9 mouse cellular contexts compared by ENCODE assay signal in the genomic region with DNA sequence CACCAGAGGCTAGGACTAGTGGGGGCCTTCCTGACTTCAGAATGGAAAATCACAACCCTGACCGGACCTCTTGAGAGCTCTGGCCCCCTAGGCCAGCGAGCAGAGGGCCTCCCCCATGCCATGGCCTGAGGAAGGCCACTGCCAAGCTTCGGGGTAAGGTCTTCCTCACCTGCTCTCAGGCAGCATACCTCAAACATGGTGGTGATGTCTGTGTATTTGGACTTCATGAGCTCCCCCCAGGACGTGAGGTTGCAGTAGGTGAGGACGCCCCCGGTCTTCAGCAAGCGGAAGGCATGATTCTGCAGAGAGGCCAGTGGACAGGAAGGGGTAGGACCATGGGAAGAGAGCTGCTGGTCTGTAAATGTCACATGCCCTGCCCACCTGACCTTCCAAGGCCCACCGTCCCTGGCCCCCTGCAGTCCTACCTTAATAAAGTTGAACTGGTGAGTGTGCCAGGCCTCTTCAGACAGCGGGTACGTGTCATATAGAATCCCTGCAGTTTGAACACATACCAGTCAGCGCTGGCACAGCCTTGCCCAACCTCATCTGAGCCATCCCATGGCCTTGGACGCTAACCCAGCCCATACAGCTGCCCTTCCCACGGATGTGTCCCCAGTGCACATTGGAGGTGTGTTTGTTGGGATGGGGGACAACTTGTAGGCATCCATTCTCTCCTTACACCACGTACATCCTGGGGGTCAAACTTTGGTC. TPM values are rescaled to one million over a fixed set of nuclear protein-coding genes. Genes with fewer than 3 reads are reported as not detected.
DNase-seq lines count a peak whose midpoint lies in the region; ATAC-seq and TF ChIP-seq lines count a peak whose summit lies in the region.
"Had no signal": no experiment of that assay in that cellular context is flagged by ENCODE, and none has a peak within 500 bp of the region (broad histone marks: within the 10 kb centered on the region; RNA-seq: fewer than 3 reads in every experiment).

No protein-coding gene starts in this region.

- peaks cover 46% of the 10 kb centered on the region for H3K4me1 ChIP-seq in midbrain, embryonic 13.5 days (replicated peaks)
- H3K4me1 ChIP-seq in midbrain, postnatal 0 days (ENCODE audit: insufficient read depth, low read length): peaks cover 7% of the 10 kb centered on the region; the same call in 1 of the 2 replicates
- H3K4me1 ChIP-seq in hindbrain, postnatal 0 days (ENCODE audit: insufficient read depth, low read length): peaks cover 23% of the 10 kb centered on the region
- peaks cover 15% of the 10 kb centered on the region for H3K4me1 ChIP-seq in neural tube, embryonic 14.5 days (ENCODE audit: control insufficient read depth, insufficient read depth, low read length)

- no peaks in the 10 kb centered on the region for H3K9me3 ChIP-seq in midbrain, embryonic 13.5 days
- no peaks in the 10 kb centered on the region for H3K9me3 ChIP-seq in midbrain, postnatal 0 days (ENCODE audit: low read length)
- H3K9me3 ChIP-seq in hindbrain, postnatal 0 days (ENCODE audit: low read length): no peaks in the 10 kb centered on the region
- no peaks in the 10 kb centered on the region for H3K9me3 ChIP-seq in neural tube, embryonic 14.5 days (ENCODE audit: control insufficient read depth, low read length)

- TF ChIP-seq CTCF in midbrain, postnatal 0 days (IDR thresholded peaks at IDR 0.05): no peak
- TF ChIP-seq CTCF in hindbrain, postnatal 0 days (IDR thresholded peaks at IDR 0.05; ENCODE audit: low read depth): no peak

- ATAC-seq in midbrain, embryonic 13.5 days: no peak
- ATAC-seq in midbrain, postnatal 0 days (ENCODE audit: low FRiP score): no peak
- ATAC-seq in hindbrain, postnatal 0 days: no peak
- ATAC-seq in neural tube, embryonic 14.5 days (ENCODE audit: low read depth): no peak

- H3K9ac ChIP-seq in midbrain, embryonic 13.5 days (replicated peaks): no peak overlapping the region
- H3K9ac ChIP-seq in midbrain, postnatal 0 days (replicated peaks; ENCODE audit: low read length, poor library complexity, severe bottlenecking): no peak overlapping the region
- 0 out of 2 replicates have a peak overlapping the region, but pooled peaks have one; percentile 57 for H3K9ac ChIP-seq in hindbrain, postnatal 0 days (replicated peaks; ENCODE audit: low read length)
- no peak overlapping the region for H3K9ac ChIP-seq in neural tube, embryonic 14.5 days (replicated peaks; ENCODE audit: low read depth, low read length)

- H3K27ac ChIP-seq in midbrain, embryonic 13.5 days: no peak overlapping the region
- no peak overlapping the region for H3K27ac ChIP-seq in midbrain, postnatal 0 days (ENCODE audit: low read depth, low read length)
- peak overlapping the region; percentile 90; the same call in 1 of the 2 replicates for H3K27ac ChIP-seq in hindbrain, postnatal 0 days
- no peak overlapping the region for H3K27ac ChIP-seq in neural tube, embryonic 14.5 days (ENCODE audit: low read depth, low read length)

- H3K27me3 ChIP-seq in midbrain, embryonic 13.5 days: no peaks in the 10 kb centered on the region
- H3K27me3 ChIP-seq in midbrain, postnatal 0 days (ENCODE audit: insufficient read depth, low read length): no peaks in the 10 kb centered on the region
- H3K27me3 ChIP-seq in hindbrain, postnatal 0 days (ENCODE audit: insufficient read depth, low read length): no peaks in the 10 kb centered on the region
- no peaks in the 10 kb centered on the region for H3K27me3 ChIP-seq in neural tube, embryonic 14.5 days (ENCODE audit: control insufficient read depth, insufficient read depth, low read length)

- WGBS in midbrain, embryonic 13.5 days: 89% methylated on average over 14 of the region's 14 CpGs
- 91% methylated on average over 14 of the region's 14 CpGs for WGBS in midbrain, postnatal 0 days
- 86% methylated on average over 14 of the region's 14 CpGs for WGBS in hindbrain, postnatal 0 days
- WGBS in neural tube, embryonic 14.5 days: 91% methylated on average over 14 of the region's 14 CpGs

- peaks cover 53% of the 10 kb centered on the region for H3K36me3 ChIP-seq in midbrain, embryonic 13.5 days
- peaks cover 33% of the 10 kb centered on the region for H3K36me3 ChIP-seq in midbrain, postnatal 0 days (ENCODE audit: insufficient read depth, low read length)
- peaks cover 42% of the 10 kb centered on the region for H3K36me3 ChIP-seq in hindbrain, postnatal 0 days (ENCODE audit: insufficient read depth, low read length)
- peaks cover 43% of the 10 kb centered on the region for H3K36me3 ChIP-seq in neural tube, embryonic 14.5 days (ENCODE audit: control insufficient read depth, insufficient read depth, low read length)

- peak; percentile 95 for DNase-seq in heart, adult 11 months
- DNase-seq in heart, adult 8-10 months (ENCODE audit: low spot score): no peak
- no peak for DNase-seq in midbrain, postnatal 0 days (ENCODE audit: low spot score)
- DNase-seq in hindbrain, postnatal 0 days (ENCODE audit: low spot score): no peak
- DNase-seq in layer of hippocampus, adult 8-10 months (ENCODE audit: low spot score in 2 of 2): no peak
- no peak for DNase-seq in retina, embryonic 14.5 days (ENCODE audit: low spot score)
- DNase-seq: thymus, adult 18-20 months had no signal

- 0 out of 2 replicates have a peak overlapping the region, but pooled peaks have one; percentile 68 for H3K4me2 ChIP-seq in midbrain, embryonic 13.5 days (replicated peaks)
- H3K4me2 ChIP-seq in midbrain, postnatal 0 days (ENCODE audit: low read depth, low read length, poor library complexity, severe bottlenecking): no peak overlapping the region
- H3K4me2 ChIP-seq in hindbrain, postnatal 0 days (ENCODE audit: low read depth, low read length): peak overlapping the region; percentile 82
- H3K4me2 ChIP-seq in neural tube, embryonic 14.5 days (ENCODE audit: low read depth, low read length): 0 out of 2 replicates have a peak overlapping the region, but pooled peaks have one; percentile 78

- H3K4me3 ChIP-seq in midbrain, embryonic 13.5 days (replicated peaks): no peak overlapping the region
- H3K4me3 ChIP-seq in midbrain, postnatal 0 days (ENCODE audit: low read depth, low read length): no peak overlapping the region
- H3K4me3 ChIP-seq in hindbrain, postnatal 0 days (ENCODE audit: low read length): no peak overlapping the region
- H3K4me3 ChIP-seq in neural tube, embryonic 14.5 days (ENCODE audit: low read depth, low read length): no peak overlapping the region

RNA-seq across cellular contexts. Expression of gene Gamt, which starts 1.9 kb away (rescaled TPM):
- 10 to 100 TPM; 10.3 to 17.1 (median 14.7) TPM for total RNA-seq in heart, adult 8-10 months (2022)
- polyA plus RNA-seq in midbrain, embryonic 13.5 days (2015; fragmentation: Nextera tagmentation; extraction: Ambion mirVana): 20.9 and 22.3 TPM in 2 replicates
- total RNA-seq in midbrain, postnatal 0 days (2014; rRNA removed): 12.5 and 14.3 TPM in 2 replicates
- polyA plus RNA-seq in midbrain, postnatal 0 days (2015; fragmentation: Nextera tagmentation; extraction: Ambion mirVana): 16.8 and 19.6 TPM in 2 replicates
- 40.9 and 44.5 TPM in 2 replicates for total RNA-seq in hindbrain, postnatal 0 days (2014; rRNA removed)
- 32.4 and 35.9 TPM in 2 replicates for polyA plus RNA-seq in hindbrain, postnatal 0 days (2015; fragmentation: Nextera tagmentation; extraction: Ambion mirVana)
- polyA plus RNA-seq in neural tube, embryonic 14.5 days (2014; fragmentation: Nextera tagmentation; extraction: Ambion mirVana): 18.6 and 25.8 TPM in 2 replicates
- 10 to 100 TPM; 22.4 to 34.7 (median 27.9) TPM for total RNA-seq in layer of hippocampus, adult 8-10 months (2022)

RNA-seq across cellular contexts. Expression of gene Dazap1, which starts 2.4 kb away (rescaled TPM):
- 10 to 100 TPM; 49.2 to 62.8 (median 56.5) TPM for total RNA-seq in heart, adult 8-10 months (2022)
- 62.9 and 66.1 TPM in 2 replicates for polyA plus RNA-seq in midbrain, embryonic 13.5 days (2015; fragmentation: Nextera tagmentation; extraction: Ambion mirVana)
- total RNA-seq in midbrain, postnatal 0 days (2014; rRNA removed): 107 and 109 TPM in 2 replicates
- 34.2 and 34.5 TPM in 2 replicates for polyA plus RNA-seq in midbrain, postnatal 0 days (2015; fragmentation: Nextera tagmentation; extraction: Ambion mirVana)
- total RNA-seq in hindbrain, postnatal 0 days (2014; rRNA removed): 79.1 and 104 TPM in 2 replicates
- polyA plus RNA-seq in hindbrain, postnatal 0 days (2015; fragmentation: Nextera tagmentation; extraction: Ambion mirVana): 38.5 and 39.4 TPM in 2 replicates
- 37.5 and 39.8 TPM in 2 replicates for polyA plus RNA-seq in neural tube, embryonic 14.5 days (2014; fragmentation: Nextera tagmentation; extraction: Ambion mirVana)
- 10 to 100 TPM; 84.8 to 98.3 (median 91.6) TPM for total RNA-seq in layer of hippocampus, adult 8-10 months (2022)

RNA-seq across cellular contexts. Expression of gene Ndufs7, which starts 10.0 kb away (rescaled TPM):
- total RNA-seq in heart, adult 8-10 months (2022): 1,000 to 10,000 TPM in 3 of 4 experiments, 100 to 1,000 TPM in 1; 949 to 1,112 (median 1,023) TPM
- 244 and 265 TPM in 2 replicates for polyA plus RNA-seq in midbrain, embryonic 13.5 days (2015; fragmentation: Nextera tagmentation; extraction: Ambion mirVana)
- 193 and 201 TPM in 2 replicates for total RNA-seq in midbrain, postnatal 0 days (2014; rRNA removed)
- 358 and 388 TPM in 2 replicates for polyA plus RNA-seq in midbrain, postnatal 0 days (2015; fragmentation: Nextera tagmentation; extraction: Ambion mirVana)
- 246 and 291 TPM in 2 replicates for total RNA-seq in hindbrain, postnatal 0 days (2014; rRNA removed)
- polyA plus RNA-seq in hindbrain, postnatal 0 days (2015; fragmentation: Nextera tagmentation; extraction: Ambion mirVana): 410 and 430 TPM in 2 replicates
- polyA plus RNA-seq in neural tube, embryonic 14.5 days (2014; fragmentation: Nextera tagmentation; extraction: Ambion mirVana): 309 and 366 TPM in 2 replicates
- total RNA-seq in layer of hippocampus, adult 8-10 months (2022): 100 to 1,000 TPM; 190 to 206 (median 201) TPM

RNA-seq across cellular contexts. Expression of gene Mum1, which starts 32.7 kb away (rescaled TPM):
- 10 to 100 TPM; 10.5 to 16.3 (median 14.6) TPM for total RNA-seq in heart, adult 8-10 months (2022)
- 91.4 and 98.4 TPM in 2 replicates for polyA plus RNA-seq in midbrain, embryonic 13.5 days (2015; fragmentation: Nextera tagmentation; extraction: Ambion mirVana)
- 45.1 and 60.9 TPM in 2 replicates for total RNA-seq in midbrain, postnatal 0 days (2014; rRNA removed)
- 42.4 and 49.6 TPM in 2 replicates for polyA plus RNA-seq in midbrain, postnatal 0 days (2015; fragmentation: Nextera tagmentation; extraction: Ambion mirVana)
- total RNA-seq in hindbrain, postnatal 0 days (2014; rRNA removed): 41.5 and 49.3 TPM in 2 replicates
- polyA plus RNA-seq in hindbrain, postnatal 0 days (2015; fragmentation: Nextera tagmentation; extraction: Ambion mirVana): 45.8 and 45.9 TPM in 2 replicates
- 35.0 and 37.4 TPM in 2 replicates for polyA plus RNA-seq in neural tube, embryonic 14.5 days (2014; fragmentation: Nextera tagmentation; extraction: Ambion mirVana)
- 10 to 100 TPM; 44.5 to 51.5 (median 45.6) TPM for total RNA-seq in layer of hippocampus, adult 8-10 months (2022)

RNA-seq across cellular contexts. Expression of gene Rps15, which starts 33.3 kb away (rescaled TPM):
- 100 to 1,000 TPM; 763 to 919 (median 846) TPM for total RNA-seq in heart, adult 8-10 months (2022)
- 631 and 653 TPM in 2 replicates for polyA plus RNA-seq in midbrain, embryonic 13.5 days (2015; fragmentation: Nextera tagmentation; extraction: Ambion mirVana)
- total RNA-seq in midbrain, postnatal 0 days (2014; rRNA removed): 971 and 1,162 TPM in 2 replicates
- 633 and 645 TPM in 2 replicates for polyA plus RNA-seq in midbrain, postnatal 0 days (2015; fragmentation: Nextera tagmentation; extraction: Ambion mirVana)
- 1,031 and 1,483 TPM in 2 replicates for total RNA-seq in hindbrain, postnatal 0 days (2014; rRNA removed)
- polyA plus RNA-seq in hindbrain, postnatal 0 days (2015; fragmentation: Nextera tagmentation; extraction: Ambion mirVana): 676 and 682 TPM in 2 replicates
- 537 and 599 TPM in 2 replicates for polyA plus RNA-seq in neural tube, embryonic 14.5 days (2014; fragmentation: Nextera tagmentation; extraction: Ambion mirVana)
- total RNA-seq in layer of hippocampus, adult 8-10 months (2022): 1,000 to 10,000 TPM in 1 of 4 experiments, 100 to 1,000 TPM in 3; 755 to 1,005 (median 888) TPM
